Mouse (Mus musculus) lung, postnatal 4 days (tissue): ENCODE measurements at regions not wholly inside any gene's neighbourhood (a gene's known extent, or its start where the extent isn't known, plus 50 kb on each side); places are given as distances from the start of the nearest gene placed in this dataset.

Experiments
- DNase-seq, 2 experiments: peaks; one replicate each; pipeline ENCODE4 v3.0.0; 2021

GRCm38 (mm10) chr1:81516575-81517210 is 439.9 kb downstream of the Nyap2 start:
- DNase-seq = peak in 1 of 2 experiments; percentile 10

GRCm38 (mm10) chr1:81520420-81521273 is 443.9 kb downstream of the Nyap2 start:
- no peak for DNase-seq

GRCm38 (mm10) chr1:81522929-81523328 is 446.2 kb downstream of the Nyap2 start:
- DNase-seq = no peak

GRCm38 (mm10) chr1:81525821-81526220 is 449.1 kb downstream of the Nyap2 start:
- DNase-seq = no peak

- DNase-seq = no peak
Measured at GRCm38 (mm10) chr1:81537836-81538235, 461.1 kb downstream of the Nyap2 start.

- no peak for DNase-seq
Measured at GRCm38 (mm10) chr1:81539591-81540311, 463.0 kb downstream of the Nyap2 start.

- DNase-seq = no peak
Measured at GRCm38 (mm10) chr1:81548906-81549305, 472.2 kb downstream of the Nyap2 start.

GRCm38 (mm10) chr1:81549706-81550105 is 473.0 kb downstream of the Nyap2 start:
- DNase-seq = no peak

GRCm38 (mm10) chr1:81552731-81553130 is 476.0 kb downstream of the Nyap2 start:
- DNase-seq = no peak

- DNase-seq = no peak
Measured at GRCm38 (mm10) chr1:81576965-81577664, 500.4 kb downstream of the Nyap2 start.

GRCm38 (mm10) chr1:81577665-81578201 is 501.0 kb downstream of the Nyap2 start:
- DNase-seq = no peak

- DNase-seq = no peak
Measured at GRCm38 (mm10) chr1:81581208-81581607, 504.5 kb downstream of the Nyap2 start.

- DNase-seq = no peak
Measured at GRCm38 (mm10) chr1:81587780-81588307, 511.1 kb downstream of the Nyap2 start.

GRCm38 (mm10) chr1:81591623-81592022 is 514.9 kb downstream of the Nyap2 start:
- DNase-seq = no peak

GRCm38 (mm10) chr1:81593280-81594182 is 516.8 kb downstream of the Nyap2 start:
- peak; percentile 64 to 85 for DNase-seq

- no peak for DNase-seq
Measured at GRCm38 (mm10) chr1:81594183-81594515, 517.4 kb downstream of the Nyap2 start.

- no peak for DNase-seq
Measured at GRCm38 (mm10) chr1:81594606-81595005, 517.9 kb downstream of the Nyap2 start.

GRCm38 (mm10) chr1:81608772-81609171 is 532.0 kb downstream of the Nyap2 start:
- DNase-seq = no peak

- DNase-seq = no peak
Measured at GRCm38 (mm10) chr1:81618880-81619279, 542.1 kb downstream of the Nyap2 start.

- DNase-seq = no peak
Measured at GRCm38 (mm10) chr1:81624141-81624540, 547.4 kb downstream of the Nyap2 start.

- DNase-seq = no peak
Measured at GRCm38 (mm10) chr1:81632704-81633103, 556.0 kb downstream of the Nyap2 start.
